Mouse (Mus musculus): Measurements from ENCODE around the gene AI182371. TPM values are rescaled to one million over a fixed set of nuclear protein-coding genes. Genes with fewer than 3 reads are reported as not detected.
A peak's percentile ranks its signal among the peaks of the same experiment; 100 is the strongest.

The AI182371 gene
- polyA plus RNA-seq, 1 experiment from 2014 or later, result not detected

GRCm38 (mm10) chr2:35104843-35105242 lies 3.5 kb upstream of the AI182371 start:
- Histone ChIP-seq H3K9me3 (ENCODE audit: low read depth, low read length) (no peaks in the 10 kb centered on the region), H3K9ac (no peak overlapping the region), H3K27me3 (ENCODE audit: insufficient read depth, low read length) (no peaks in the 10 kb centered on the region), H3K4me3 (ENCODE audit: low read depth, low read length) (no peak overlapping the region), H3K27ac (ENCODE audit: low read depth) (no peak overlapping the region), H3K4me2 (no peak overlapping the region), H3K36me3 (ENCODE audit: insufficient read depth) (no peaks in the 10 kb centered on the region), H3K4me1 (ENCODE audit: insufficient read depth) (no peaks in the 10 kb centered on the region)
- ATAC-seq (ENCODE audit: insufficient read depth), result no peak
- 41% methylated on average over 3 of the region's 3 CpGs for WGBS
- no peak for DNase-seq
- no peak for TF ChIP-seq CTCF (IDR thresholded peaks at IDR 0.05; ENCODE audit: low read depth)

GRCm38 (mm10) chr2:35103558-35103957 lies 2.2 kb upstream of the AI182371 start:
- no peak overlapping the region for H3K27ac ChIP-seq (ENCODE audit: low read depth)
- H3K27me3 ChIP-seq (ENCODE audit: insufficient read depth, low read length), result no peaks in the 10 kb centered on the region
- no peak overlapping the region for H3K4me2 ChIP-seq
- no peak overlapping the region for H3K4me3 ChIP-seq (ENCODE audit: low read depth, low read length)
- WGBS, result 31% methylated on average over 5 of the region's 5 CpGs
- H3K9me3 ChIP-seq (ENCODE audit: low read depth, low read length), result no peaks in the 10 kb centered on the region
- TF ChIP-seq CTCF (IDR thresholded peaks at IDR 0.05; ENCODE audit: low read depth), result no peak
- ATAC-seq (ENCODE audit: insufficient read depth), result no peak
- no peaks in the 10 kb centered on the region for H3K36me3 ChIP-seq (ENCODE audit: insufficient read depth)
- H3K4me1 ChIP-seq (ENCODE audit: insufficient read depth), result no peaks in the 10 kb centered on the region
- no peak for DNase-seq
- no peak overlapping the region for H3K9ac ChIP-seq

- ATAC-seq (ENCODE audit: insufficient read depth) (no peak), DNase-seq (no peak)
- H3K9ac ChIP-seq, result no peak overlapping the region
- no peaks in the 10 kb centered on the region for H3K9me3 ChIP-seq (ENCODE audit: low read depth, low read length)
- no peak overlapping the region for H3K27ac ChIP-seq (ENCODE audit: low read depth)
- H3K4me3 ChIP-seq (ENCODE audit: low read depth, low read length), result no peak overlapping the region
- no peak for TF ChIP-seq CTCF (IDR thresholded peaks at IDR 0.05; ENCODE audit: low read depth)
- no peak overlapping the region for H3K4me2 ChIP-seq
- H3K27me3 ChIP-seq (ENCODE audit: insufficient read depth, low read length), result no peaks in the 10 kb centered on the region
- H3K4me1 ChIP-seq (ENCODE audit: insufficient read depth), result no peaks in the 10 kb centered on the region
- no peaks in the 10 kb centered on the region for H3K36me3 ChIP-seq (ENCODE audit: insufficient read depth)
Observed at GRCm38 (mm10) chr2:35102777-35103176, 1.4 kb upstream of the AI182371 start.

- DNase-seq (no peak), ATAC-seq (ENCODE audit: insufficient read depth) (no peak)
- no peaks in the 10 kb centered on the region for H3K9me3 ChIP-seq (ENCODE audit: low read depth, low read length)
- TF ChIP-seq CTCF (IDR thresholded peaks at IDR 0.05; ENCODE audit: low read depth), result no peak
- H3K27me3 ChIP-seq (ENCODE audit: insufficient read depth, low read length), result no peaks in the 10 kb centered on the region
- H3K4me3 ChIP-seq (ENCODE audit: low read depth, low read length), result no peak overlapping the region
- H3K4me2 ChIP-seq, result no peak overlapping the region
- no peak overlapping the region for H3K9ac ChIP-seq
- WGBS, result 63% methylated on average over 6 of the region's 6 CpGs
- H3K4me1 ChIP-seq (ENCODE audit: insufficient read depth), result no peaks in the 10 kb centered on the region
- no peaks in the 10 kb centered on the region for H3K36me3 ChIP-seq (ENCODE audit: insufficient read depth)
- H3K27ac ChIP-seq (ENCODE audit: low read depth), result no peak overlapping the region
Observed at GRCm38 (mm10) chr2:35100529-35100928, 814 bp downstream of the AI182371 start.

- Histone ChIP-seq H3K4me1 (ENCODE audit: insufficient read depth) (no peaks in the 10 kb centered on the region), H3K4me2 (no peak overlapping the region), H3K36me3 (ENCODE audit: insufficient read depth) (no peaks in the 10 kb centered on the region), H3K9me3 (ENCODE audit: low read depth, low read length) (no peaks in the 10 kb centered on the region), H3K4me3 (ENCODE audit: low read depth, low read length) (no peak overlapping the region), H3K27ac (ENCODE audit: low read depth) (no peak overlapping the region), H3K9ac (no peak overlapping the region), H3K27me3 (ENCODE audit: insufficient read depth, low read length) (no peaks in the 10 kb centered on the region)
- no peak for ATAC-seq (ENCODE audit: insufficient read depth)
- 65% methylated on average over 4 of the region's 4 CpGs for WGBS
- no peak for TF ChIP-seq CTCF (IDR thresholded peaks at IDR 0.05; ENCODE audit: low read depth)
- DNase-seq, result no peak
Observed at GRCm38 (mm10) chr2:35087418-35087817, 13.9 kb downstream of the AI182371 start.

- no peak for TF ChIP-seq CTCF (IDR thresholded peaks at IDR 0.05; ENCODE audit: low read depth)
- Histone ChIP-seq H3K36me3 (ENCODE audit: insufficient read depth) (no peaks in the 10 kb centered on the region), H3K27me3 (ENCODE audit: insufficient read depth, low read length) (no peaks in the 10 kb centered on the region), H3K4me3 (ENCODE audit: low read depth, low read length) (no peak overlapping the region), H3K27ac (ENCODE audit: low read depth) (no peak overlapping the region), H3K4me1 (ENCODE audit: insufficient read depth) (no peaks in the 10 kb centered on the region), H3K4me2 (no peak overlapping the region), H3K9me3 (ENCODE audit: low read depth, low read length) (no peaks in the 10 kb centered on the region), H3K9ac (no peak overlapping the region)
- no peak for DNase-seq
- no peak for ATAC-seq (ENCODE audit: insufficient read depth)
- 56% methylated on average over 6 of the region's 6 CpGs for WGBS
Observed at GRCm38 (mm10) chr2:35079166-35079565, 22.2 kb downstream of the AI182371 start.

- Histone ChIP-seq H3K4me1 (ENCODE audit: insufficient read depth) (no peaks in the 10 kb centered on the region), H3K9me3 (ENCODE audit: low read depth, low read length) (peaks cover 4% of the 10 kb centered on the region; the same call in 1 of the 2 replicates), H3K36me3 (ENCODE audit: insufficient read depth) (no peaks in the 10 kb centered on the region), H3K4me3 (ENCODE audit: low read depth, low read length) (no peak overlapping the region), H3K9ac (no peak overlapping the region), H3K27me3 (ENCODE audit: insufficient read depth, low read length) (no peaks in the 10 kb centered on the region), H3K27ac (ENCODE audit: low read depth) (no peak overlapping the region), H3K4me2 (no peak overlapping the region)
- TF ChIP-seq CTCF (IDR thresholded peaks at IDR 0.05; ENCODE audit: low read depth), result no peak
- ATAC-seq (ENCODE audit: insufficient read depth), result no peak
- WGBS, result 86% methylated on average over 3 of the region's 3 CpGs
- DNase-seq, result no peak
Observed at GRCm38 (mm10) chr2:35074328-35074727, 27.0 kb downstream of the AI182371 start.

- H3K27me3 ChIP-seq (ENCODE audit: insufficient read depth, low read length), result no peaks in the 10 kb centered on the region
- H3K4me3 ChIP-seq (ENCODE audit: low read depth, low read length), result no peak overlapping the region
- H3K9ac ChIP-seq, result no peak overlapping the region
- H3K4me2 ChIP-seq, result no peak overlapping the region
- DNase-seq (no peak), ATAC-seq (ENCODE audit: insufficient read depth) (no peak)
- H3K9me3 ChIP-seq (ENCODE audit: low read depth, low read length), result peaks cover 4% of the 10 kb centered on the region; the same call in 1 of the 2 replicates
- no peak for TF ChIP-seq CTCF (IDR thresholded peaks at IDR 0.05; ENCODE audit: low read depth)
- H3K27ac ChIP-seq (ENCODE audit: low read depth), result peak overlapping the region; percentile 19; the same call in 1 of the 2 replicates
- H3K4me1 ChIP-seq (ENCODE audit: insufficient read depth), result no peaks in the 10 kb centered on the region
- 24% methylated on average over 2 of the region's 2 CpGs for WGBS
- H3K36me3 ChIP-seq (ENCODE audit: insufficient read depth), result no peaks in the 10 kb centered on the region
Observed at GRCm38 (mm10) chr2:35072547-35072946, 28.8 kb downstream of the AI182371 start.
